Mouse (Mus musculus) lung, postnatal 10 days (tissue): ENCODE measurements at regions not wholly inside any gene's neighbourhood (a gene's known extent, or its start where the extent isn't known, plus 50 kb on each side); places are given as distances from the start of the nearest gene placed in this dataset.

Experiments
- DNase-seq: peaks from one replicate; pipeline ENCODE4 v3.0.0; 2021

DNA sequence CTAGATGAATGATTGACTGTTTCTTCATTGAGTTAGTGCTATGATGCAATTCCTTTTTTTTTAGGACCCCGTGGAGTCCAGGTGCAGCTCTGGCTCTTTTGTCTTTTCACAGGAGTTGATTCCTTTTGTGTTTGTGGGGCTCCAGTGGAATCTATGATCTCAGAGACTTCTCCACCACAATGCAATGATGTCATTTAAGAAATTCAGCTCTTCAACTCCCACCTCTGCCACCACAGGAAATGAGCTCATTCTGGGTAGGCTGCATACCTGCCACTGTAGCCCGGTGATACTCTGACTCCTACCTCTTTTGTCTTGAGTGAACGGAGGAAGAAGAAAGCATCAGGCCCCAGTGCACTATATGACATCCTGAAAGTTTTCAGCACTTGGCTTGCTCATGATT, 173.8 kb downstream of the Slc30a10 start:
- no peak for DNase-seq

DNA sequence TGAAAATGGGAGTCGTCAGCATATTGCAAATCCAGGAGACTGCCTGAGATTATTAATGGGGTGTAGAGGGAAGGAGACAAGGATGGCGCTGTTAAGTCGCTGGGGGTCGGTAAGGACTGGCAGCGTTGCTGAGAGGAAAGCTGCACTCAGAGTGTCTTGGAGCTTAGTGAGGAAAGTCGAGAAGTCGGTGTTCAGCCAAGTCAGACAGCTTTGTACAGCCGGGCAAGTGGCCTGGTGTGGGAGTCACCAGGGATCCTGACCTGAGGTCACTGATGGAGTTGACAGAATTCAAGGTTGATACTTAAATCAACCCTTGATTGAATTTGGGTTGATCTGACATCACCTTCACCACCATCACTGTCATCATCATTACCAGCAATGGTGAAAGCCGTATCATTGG, 175.3 kb downstream of the Slc30a10 start:
- DNase-seq = no peak

DNA sequence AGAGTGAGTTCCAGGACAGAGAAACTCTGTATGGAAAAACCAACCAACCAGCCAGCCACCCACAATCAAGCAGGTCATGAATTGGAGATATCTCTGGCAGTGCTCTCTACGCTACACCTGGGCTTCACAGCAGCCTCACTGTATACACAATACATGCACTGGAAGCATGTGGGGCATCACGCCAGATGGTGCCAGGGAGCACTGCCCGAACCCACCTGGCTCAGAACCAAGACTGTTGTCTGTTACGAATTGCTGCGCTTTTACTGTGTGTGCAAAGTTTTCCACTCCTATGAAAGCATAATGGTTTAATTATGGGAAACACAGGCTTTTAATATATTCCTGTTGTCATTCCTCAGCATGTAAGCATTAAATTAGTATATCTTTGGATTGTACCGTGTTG, 184.0 kb downstream of the Slc30a10 start:
- DNase-seq = no peak

DNA sequence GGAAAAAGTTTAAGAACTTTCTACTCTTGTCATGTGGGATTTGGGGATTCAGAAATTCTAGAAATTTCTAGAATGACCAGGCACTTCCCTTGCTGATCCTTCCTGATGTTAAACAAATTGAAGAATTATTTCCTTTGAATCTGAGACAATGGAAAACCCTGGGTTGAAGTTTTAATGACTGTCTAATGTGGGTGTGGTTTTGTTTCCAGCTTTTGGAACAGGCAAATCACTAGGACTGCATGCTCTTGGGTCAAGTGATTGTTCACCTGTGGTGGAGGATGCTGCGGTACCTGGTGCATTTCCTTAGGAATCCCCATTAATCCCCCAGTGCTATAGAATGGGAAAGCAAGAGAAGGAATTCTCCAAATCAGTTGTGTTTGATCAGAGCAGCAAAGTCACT, 184.8 kb downstream of the Slc30a10 start:
- no peak for DNase-seq

DNA sequence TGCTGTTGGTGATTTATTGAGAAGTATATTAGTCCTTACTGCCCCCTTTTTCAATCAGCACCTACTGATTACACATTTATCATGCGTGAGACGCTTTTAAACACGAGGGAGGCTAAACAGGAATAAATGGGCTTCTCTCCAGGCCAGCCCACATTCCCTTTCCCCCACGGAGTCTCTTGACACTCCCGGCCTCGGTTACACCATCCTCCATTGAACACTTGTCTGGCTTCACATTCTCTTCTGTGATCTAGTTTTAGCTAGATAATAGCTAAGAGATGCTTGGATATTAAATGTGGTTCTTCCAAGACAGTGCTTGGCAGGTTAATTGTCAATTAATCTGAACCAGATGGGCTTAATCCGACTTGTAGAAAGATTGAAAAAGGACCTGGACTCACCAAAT, 189.4 kb downstream of the Slc30a10 start:
- DNase-seq = no peak

DNA sequence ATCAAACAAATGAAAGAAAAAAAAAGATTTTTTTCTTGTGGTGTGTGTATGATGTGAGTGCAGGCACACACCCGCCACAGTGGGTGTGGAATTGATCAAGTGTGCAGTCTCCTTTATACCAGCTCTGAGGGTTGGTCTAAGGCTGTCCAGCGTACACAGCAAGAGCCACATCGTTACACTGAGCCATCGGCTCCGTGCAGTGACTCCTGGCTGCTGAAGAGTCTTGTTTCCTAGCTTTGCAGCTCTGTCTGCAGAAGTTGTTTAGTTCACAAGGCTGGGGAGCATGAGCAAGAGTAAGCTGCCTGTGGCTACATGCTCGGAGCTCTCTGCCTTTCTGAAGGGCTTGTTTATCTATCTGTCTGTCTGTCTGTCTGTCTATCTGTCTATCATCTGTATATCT, 193.5 kb downstream of the Slc30a10 start:
- DNase-seq = no peak

DNA sequence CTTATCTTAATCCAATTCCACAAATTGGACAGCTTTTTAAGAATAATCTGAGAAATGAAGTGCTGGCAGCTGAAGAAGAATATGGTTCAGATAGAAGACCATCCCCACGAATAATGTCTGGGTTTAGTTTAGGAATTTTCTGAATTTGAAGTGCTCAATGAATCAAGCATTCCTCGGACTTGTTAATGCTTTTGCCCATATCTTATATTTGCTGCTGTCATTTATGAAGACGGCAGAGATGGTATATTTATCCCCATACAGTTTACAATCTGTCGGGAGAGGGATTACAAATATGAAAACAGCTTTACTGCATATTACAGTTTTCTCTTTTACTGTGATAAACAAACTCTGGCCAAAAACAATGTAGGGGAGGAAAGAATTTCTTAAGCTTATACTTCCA, 194.3 kb downstream of the Slc30a10 start:
- DNase-seq = no peak

DNA sequence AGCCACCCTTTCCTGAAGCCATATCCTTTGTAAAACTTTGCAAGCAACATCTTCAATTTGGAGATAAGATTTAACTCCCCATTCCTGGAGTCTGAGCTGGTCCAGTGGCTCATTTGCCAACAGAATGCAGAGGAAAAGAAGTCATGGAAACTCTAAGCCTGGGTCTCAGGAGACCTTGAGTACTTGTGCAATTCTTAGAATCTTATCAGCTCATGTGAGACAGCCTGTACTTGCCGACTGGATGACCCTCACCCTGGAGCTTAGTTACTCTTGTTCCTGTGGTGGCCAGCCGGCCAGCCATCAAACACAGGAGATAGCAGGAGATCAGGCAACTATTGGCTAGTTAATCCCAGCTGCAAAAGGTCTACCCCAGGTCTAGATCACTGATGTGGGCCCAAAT, 196.3 kb downstream of the Slc30a10 start:
- DNase-seq = no peak

DNA sequence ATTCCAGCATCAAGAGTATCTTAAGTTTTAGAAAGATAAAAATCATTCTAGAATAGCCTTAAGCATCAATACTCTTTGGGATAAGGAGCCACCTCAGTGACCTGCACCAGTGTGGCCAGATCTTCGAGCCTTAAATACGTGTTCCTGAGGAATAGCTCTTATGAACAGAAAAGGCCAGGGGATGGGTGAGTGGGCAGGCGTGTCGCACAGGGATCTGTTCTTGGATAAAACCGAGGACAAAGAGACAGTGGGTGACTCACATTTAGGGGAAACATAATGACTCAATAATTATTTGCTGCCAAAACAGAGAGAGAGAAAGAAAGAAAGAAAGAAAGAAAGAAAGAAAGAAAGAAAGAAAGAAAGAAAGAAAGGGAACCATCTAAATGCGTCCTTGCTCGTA, 200.4 kb downstream of the Slc30a10 start:
- no peak for DNase-seq

DNA sequence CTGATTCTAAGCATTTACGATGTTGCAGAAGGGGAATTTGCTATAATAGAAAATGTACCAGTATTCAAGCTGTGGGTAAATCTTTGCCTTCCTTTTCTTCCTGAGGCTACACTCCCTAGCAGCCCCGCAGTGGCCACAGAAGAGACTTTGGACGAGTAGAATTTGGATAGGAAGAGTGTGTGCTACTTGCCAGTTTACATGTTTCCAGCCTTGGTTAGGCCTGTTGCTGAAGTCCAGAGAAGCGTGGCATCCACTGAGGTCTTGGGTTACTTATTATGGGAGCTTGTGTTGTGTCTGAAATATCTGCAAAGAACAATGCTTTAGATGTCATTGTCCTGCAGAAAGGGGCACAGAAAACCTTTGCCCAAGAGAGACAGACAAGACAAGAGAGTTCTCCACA, 200.8 kb downstream of the Slc30a10 start:
- no peak for DNase-seq

DNA sequence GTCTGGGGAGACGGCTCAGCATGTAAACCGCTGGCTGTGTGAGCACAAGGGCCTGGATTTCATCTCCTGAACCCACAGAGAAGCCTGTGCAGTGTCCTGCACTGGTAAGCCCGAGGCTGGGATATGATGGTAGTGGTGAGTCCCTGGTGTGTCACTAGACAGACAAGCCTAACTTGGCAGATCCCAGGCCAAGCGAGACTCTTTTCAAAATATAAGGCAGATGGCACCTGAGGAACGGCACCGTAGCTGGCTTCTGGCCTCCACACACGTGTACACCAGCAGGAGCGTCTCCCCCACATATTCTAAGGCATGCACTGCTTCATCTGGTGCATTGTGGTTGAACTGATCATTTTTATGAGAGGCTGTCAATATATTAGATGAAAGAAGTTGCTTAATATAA, 202.6 kb downstream of the Slc30a10 start:
- DNase-seq = no peak

DNA sequence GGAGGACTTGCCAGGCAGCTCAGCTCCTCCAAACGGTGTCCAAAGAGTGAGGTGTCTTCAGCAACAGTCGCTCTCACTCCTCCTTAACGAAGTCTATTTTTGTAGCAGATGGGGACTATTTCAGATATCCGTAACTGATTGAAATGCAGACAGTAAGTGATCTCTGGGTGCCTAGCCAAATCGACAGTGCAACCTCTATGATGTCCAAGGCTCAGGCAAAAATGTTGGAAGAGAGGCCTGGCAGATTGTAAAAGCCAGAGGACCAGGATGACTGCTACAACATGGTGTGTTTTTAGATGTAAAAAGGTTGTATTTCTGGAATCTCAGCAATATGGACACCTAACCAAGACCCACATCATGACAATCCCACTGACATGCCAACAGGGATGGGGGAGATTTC, 204.8 kb downstream of the Slc30a10 start:
- no peak for DNase-seq

DNA sequence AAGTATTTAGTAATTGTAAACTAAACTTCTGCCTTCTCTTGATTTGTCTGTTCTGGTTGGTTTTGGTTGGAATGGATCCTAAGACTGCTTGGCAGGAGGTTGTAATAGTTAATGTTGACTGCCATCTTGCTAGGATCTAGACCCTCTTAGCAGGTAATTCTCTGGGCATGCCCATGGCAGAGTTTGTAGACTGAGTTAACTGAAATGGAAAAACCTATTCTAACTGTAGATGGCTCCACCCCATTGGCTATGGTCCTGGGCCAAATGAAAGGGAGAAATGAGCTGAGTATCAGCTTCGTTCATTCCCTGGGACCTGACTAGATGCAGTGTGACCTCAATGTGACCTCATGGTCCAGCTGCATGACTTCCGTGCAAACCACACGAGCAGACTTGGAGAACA, 207.7 kb downstream of the Slc30a10 start:
- no peak for DNase-seq

DNA sequence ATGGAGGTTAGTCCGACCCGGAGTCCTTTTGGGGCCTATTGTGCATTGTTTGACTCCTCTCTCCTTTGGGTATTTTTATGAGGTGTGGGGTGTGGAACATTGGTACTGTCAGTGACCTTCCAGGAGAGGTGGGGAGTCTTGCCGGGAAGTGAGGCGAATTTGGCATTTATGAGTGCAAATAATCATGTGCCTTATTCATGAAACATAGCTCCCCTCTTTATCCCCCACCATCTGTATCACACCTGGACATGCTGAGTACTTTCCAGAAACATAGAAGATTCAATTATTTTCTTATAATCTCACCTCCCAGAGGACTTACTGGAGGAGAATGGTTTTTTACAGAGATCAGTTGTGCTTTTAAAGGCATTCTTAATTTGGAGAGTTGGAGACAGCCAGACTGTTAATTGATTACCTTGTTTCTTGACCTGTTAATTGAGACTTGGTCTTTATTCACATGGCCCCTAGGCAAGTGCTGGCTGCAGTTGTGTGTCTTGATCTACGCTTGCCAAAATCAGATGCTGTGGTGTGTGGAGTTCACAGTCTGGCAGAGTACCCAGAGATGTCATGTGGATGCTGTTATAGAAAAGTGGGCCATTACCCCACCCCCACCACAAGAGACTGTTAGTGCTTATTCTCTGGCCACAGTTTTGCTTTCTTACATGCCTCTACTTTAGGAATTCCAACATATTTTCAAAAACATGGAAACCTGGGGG, 215.5 kb downstream of the Slc30a10 start:
- no peak for DNase-seq

DNA sequence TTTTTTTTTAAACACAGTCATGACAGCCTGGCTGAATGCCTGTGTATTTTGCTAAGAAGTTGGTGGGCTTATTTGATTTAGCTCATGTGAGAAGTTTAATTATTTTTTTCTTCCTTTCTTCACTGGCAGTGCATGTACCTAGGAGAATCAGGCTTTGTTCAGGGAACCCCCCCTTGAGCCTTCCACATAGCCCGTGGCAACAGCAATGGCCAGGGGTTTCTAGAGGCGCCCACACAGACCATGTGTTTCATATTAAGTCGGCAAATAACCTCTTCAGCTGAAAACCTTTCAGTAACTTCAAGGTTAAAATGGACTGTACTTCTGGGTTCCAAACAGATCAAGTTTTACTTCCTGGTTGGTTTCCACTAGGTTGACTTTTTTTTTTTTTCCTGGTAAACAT, 218.3 kb downstream of the Slc30a10 start:
- DNase-seq = no peak

DNA sequence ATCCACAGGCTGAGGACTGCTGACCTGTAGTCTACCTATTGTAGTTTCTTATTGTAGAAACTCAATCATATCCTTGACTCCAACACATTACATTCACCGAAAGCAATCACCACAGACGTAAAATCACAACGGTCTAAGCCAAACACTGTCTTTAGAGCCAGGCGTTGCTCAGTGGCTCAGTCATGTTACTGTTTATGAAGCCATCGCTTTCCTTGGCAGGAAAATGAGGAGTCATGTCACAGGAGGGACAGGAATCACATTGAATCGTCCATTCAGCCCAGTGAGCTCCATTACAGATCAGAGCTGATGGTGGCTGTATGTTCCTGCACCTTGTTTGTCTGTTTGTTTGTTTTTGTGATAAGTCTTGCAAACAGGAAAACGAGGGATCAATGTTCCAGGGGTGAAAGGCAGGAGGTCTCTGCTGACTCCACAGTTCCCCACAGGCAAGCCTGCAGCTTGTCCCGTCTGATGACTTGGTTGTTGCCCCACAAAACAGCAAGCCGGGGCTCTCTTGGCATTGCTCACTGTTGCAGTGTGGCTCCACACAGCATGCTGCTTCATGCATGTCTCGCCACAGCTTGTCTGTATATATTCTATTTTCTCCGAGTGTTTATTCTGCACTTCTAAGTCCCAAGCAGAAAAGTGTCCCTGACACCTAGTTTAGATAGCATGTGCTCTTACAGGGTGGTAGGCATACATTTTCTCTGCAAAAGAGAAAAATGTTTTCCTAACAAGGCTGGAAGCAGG, 221.2 kb downstream of the Slc30a10 start:
- DNase-seq = peak; percentile 53

DNA sequence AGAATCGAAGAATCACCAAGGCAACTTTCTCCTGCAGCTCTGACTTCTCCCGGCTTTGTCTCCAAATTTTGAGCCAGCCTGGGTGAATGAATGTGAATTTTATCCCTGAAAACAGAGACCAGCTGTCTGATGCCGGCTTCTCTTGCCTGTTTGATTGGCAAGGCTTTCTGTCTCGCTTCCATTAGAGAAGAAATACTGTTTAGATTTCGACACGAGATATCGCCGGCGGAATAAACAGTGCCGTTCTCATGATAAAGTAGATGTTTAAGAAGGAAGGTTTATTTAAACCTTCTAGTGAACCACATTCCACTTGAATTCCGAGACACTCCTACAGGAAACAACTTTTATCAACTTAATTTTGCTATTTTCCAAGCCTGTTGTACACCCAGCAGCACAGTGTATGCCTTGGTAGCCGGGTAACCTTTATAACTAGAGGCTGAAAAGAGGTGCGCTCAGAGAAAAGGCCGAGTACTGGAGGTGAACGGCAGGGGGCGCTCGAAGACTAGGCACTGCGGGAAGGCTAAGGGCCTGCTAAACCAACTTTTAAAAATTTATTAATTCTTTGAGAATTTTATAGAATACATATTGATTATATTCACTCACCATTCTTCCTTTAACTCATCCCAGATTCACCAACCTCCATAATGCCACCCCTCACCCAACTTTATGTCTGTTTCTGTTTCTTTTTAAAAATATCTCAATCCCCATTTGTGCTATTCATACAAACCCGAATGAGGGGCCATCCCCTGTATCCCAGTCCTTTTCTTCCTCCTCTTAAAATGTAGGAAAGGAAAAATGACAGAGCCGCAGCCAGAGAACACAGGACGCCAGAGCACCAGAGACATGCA, 227.2 kb downstream of the Slc30a10 start:
- DNase-seq = peak; percentile 89

DNA sequence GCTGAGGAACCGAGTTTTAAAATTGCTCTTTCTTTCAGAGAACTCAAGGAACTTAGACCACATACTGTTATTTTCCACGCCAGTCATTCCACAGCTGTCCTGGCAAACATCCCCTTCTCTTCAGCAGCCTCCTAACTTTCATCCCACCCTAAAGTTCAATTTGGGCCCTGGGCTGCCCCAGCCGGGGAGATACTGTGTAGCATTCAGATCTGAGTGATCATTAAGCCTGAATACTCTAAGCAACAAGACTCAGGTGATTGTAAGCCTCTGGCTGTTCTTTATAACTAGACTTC, 227.8 kb downstream of the Slc30a10 start:
- DNase-seq = no peak

DNA sequence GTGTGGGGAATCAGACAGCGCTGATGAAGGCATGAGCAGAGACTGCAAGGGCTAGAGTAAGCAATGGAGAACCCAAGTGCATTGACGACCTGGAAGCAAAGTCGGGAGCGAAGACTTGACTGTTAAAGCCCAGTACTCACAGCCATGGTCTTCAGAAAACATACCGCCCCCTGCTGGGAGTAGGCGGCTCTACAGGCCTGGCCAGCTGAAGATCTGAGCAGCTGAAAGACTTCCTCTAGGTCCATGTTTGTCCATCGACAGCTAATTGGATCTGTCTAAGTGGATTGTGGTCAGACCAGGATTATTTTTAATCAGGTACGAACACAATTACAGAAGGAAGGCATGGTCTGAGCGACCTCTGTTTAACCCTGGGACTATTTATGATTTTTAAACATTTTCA, 230.0 kb downstream of the Slc30a10 start:
- DNase-seq = peak; percentile 33

DNA sequence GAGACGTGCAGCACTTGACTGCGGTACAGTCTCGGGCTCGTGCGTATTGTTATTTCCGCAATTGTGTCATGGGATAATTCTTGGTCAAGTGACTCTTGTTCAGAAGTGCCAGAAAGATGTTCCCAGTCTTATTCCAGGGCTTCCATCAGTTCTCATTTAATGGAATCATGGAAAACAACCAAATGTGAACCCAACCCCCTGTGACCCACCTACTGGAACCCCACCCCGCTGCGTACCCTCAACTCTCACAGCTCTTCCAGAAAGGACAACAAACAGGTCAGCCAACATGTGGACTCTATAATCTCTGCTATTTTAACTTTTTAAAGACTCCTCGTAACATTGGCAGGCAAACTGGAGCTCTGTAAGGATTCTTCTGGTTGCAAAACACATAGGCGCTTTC, 233.9 kb downstream of the Slc30a10 start:
- DNase-seq = no peak

DNA sequence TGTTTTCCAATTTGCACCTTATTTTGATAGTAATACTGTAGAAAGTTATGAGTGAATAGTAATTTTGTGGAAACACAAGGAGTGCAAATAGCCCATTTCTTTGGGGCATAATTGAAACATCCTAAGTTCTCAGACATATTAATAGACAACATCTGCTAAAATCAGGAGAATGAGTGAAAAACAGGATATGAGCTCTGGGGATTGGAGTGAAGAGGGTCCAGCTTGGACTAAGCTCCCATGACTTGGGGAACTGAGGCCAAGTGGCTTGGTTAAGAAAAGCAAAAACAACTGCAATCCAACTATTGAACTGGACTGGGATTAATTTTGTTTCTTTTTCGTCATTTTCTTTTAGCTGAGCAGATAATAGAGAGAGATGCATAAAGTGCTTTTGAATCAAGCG, 240.7 kb downstream of the Slc30a10 start:
- no peak for DNase-seq

DNA sequence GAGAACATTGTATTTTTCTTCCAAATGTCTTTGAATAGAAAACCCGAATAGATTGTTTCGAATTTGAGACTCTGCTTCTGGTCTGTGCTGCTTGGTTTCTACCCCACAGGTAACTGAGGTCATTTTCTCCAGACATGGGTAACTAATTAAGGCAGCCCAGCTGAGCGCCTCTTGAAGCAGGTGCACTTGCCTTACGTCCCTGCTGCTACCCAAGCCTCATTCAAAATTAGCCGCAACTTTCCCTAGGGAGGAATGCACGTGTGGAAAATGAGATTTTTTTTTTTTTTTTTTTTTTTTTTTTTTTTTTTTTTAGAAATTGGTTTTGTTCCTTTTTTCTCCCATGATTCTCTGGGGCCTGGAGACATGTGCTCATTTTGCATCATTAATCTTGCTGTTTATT, 245.1 kb downstream of the Slc30a10 start:
- DNase-seq = no peak

DNA sequence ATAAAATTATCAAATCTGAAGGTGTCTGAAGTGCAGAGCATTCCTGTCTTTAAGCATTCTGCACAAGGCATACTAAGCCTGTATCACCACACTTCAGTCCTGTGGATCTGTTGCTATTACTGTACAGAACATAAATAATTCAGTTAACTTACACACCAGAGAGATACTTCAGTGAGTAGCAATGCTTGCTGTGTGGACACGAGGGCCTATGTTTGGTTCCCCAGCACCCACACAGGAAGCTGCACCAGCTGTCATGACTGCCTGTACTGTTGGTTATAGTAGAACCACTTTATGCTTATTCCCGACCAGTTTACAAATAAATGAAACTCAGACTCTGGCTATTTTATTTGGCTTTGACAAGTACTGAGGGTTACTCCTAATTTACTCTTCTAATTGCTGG, 271.7 kb downstream of the Slc30a10 start:
- no peak for DNase-seq

DNA sequence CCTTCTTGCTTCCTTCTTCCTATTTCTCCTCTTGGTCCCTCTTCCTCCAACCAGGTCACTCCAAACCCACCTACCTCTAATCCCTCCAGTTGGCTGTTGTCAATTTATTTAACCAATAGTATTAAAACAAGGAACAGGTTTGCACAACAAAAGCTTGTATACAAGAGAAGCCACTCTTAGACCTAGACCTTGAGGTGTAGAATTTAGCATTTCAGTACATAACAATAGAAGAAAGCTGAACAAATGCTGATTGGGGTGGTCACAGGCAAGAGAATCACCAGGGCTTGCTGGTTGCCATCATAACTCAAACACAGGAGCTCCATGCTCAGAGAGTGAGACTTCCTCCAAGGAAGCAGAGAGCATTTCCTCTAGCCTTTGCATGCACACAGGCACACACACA, 272.2 kb downstream of the Slc30a10 start:
- DNase-seq = no peak
